Mouse (Mus musculus) left cerebral cortex, postnatal 4 days (tissue): ENCODE results near the gene Aebp1. TPM values are rescaled to one million over a fixed set of nuclear protein-coding genes. Genes with fewer than 3 reads are reported as not detected.

ENCODE experiments used
- DNase-seq: peaks from one replicate; pipeline ENCODE4 v3.0.0-alpha.2; 2022
- intact Hi-C: fragments of 180-260 bp; cut with DNase I; formaldehyde crosslinking; loops from one replicate; pipeline ENCODE4 v1.15.1; 2025
- total RNA-seq, 2 experiments: library from RNA; stranded (reverse); gene quantifications; 2 replicates each; pipeline ENCODE4 v1.2.3; 2021

Gene Aebp1
- total RNA-seq, 2 experiments from 2014 or later = 20.4 to 24.8 TPM

- DNase-seq = peak; percentile 59
- intact Hi-C loops = no loop called here
Measured at GRCm38 (mm10) chr11:5892151-5892591, 30.4 kb downstream of the Aebp1 start.

GRCm38 (mm10) chr11:5892810-5893368 lies 31.1 kb downstream of the Aebp1 start:
- DNase-seq = no peak
- intact Hi-C loops = no loop called here

- no peak for DNase-seq
- intact Hi-C loops = no loop called here
Measured at GRCm38 (mm10) chr11:5893807-5894206, 32.1 kb downstream of the Aebp1 start.

- no peak for DNase-seq
- intact Hi-C loops = no loop called here
Measured at GRCm38 (mm10) chr11:5897230-5897629, 35.5 kb downstream of the Aebp1 start.

GRCm38 (mm10) chr11:5897839-5898238 lies 36.1 kb downstream of the Aebp1 start:
- no peak for DNase-seq
- intact Hi-C loops = no loop called here

GRCm38 (mm10) chr11:5898531-5898930 lies 36.8 kb downstream of the Aebp1 start, which contains the start of gene Myl7:
Myl7 (minus strand) TSS chr11:5898782.
- intact Hi-C loops = no loop called here
- no peak for DNase-seq

- no peak for DNase-seq
- intact Hi-C loops = no loop called here
Measured at GRCm38 (mm10) chr11:5899286-5899685, 37.5 kb downstream of the Aebp1 start.

- intact Hi-C loops = no loop called here
- no peak for DNase-seq
Measured at GRCm38 (mm10) chr11:5901320-5901719, 39.6 kb downstream of the Aebp1 start.

- peak; percentile 71 for DNase-seq
- intact Hi-C loops = no loop called here
Measured at GRCm38 (mm10) chr11:5901950-5902349, 40.2 kb downstream of the Aebp1 start.

GRCm38 (mm10) chr11:5902390-5902789 lies 40.6 kb downstream of the Aebp1 start:
- intact Hi-C loops = no loop called here
- DNase-seq = no peak

- DNase-seq = no peak
- intact Hi-C loops = no loop called here
Measured at GRCm38 (mm10) chr11:5903844-5904243, 42.1 kb downstream of the Aebp1 start.

- intact Hi-C loops = no loop called here
- DNase-seq = no peak
Measured at GRCm38 (mm10) chr11:5904357-5904756, 42.6 kb downstream of the Aebp1 start.

GRCm38 (mm10) chr11:5904871-5905270 lies 43.1 kb downstream of the Aebp1 start:
- DNase-seq = no peak
- intact Hi-C loops = no loop called here

- DNase-seq = no peak
- intact Hi-C loops = no loop called here
Measured at GRCm38 (mm10) chr11:5905778-5906518, 44.2 kb downstream of the Aebp1 start.

GRCm38 (mm10) chr11:5907096-5907495 lies 45.3 kb downstream of the Aebp1 start:
- no peak for DNase-seq
- intact Hi-C loops = no loop called here

GRCm38 (mm10) chr11:5908642-5909041 lies 46.9 kb downstream of the Aebp1 start:
- intact Hi-C loops = no loop called here

GRCm38 (mm10) chr11:5912635-5913034 lies 50.9 kb downstream of the Aebp1 start:
- peak; percentile 63 for DNase-seq
- intact Hi-C loops = no loop called here

More at GRCm38 (mm10) chr11:5908642-5909041, 46.9 kb downstream of the Aebp1 start:
- no peak for DNase-seq

GRCm38 (mm10) chr11:5913256-5913655 lies 51.5 kb downstream of the Aebp1 start:
- intact Hi-C loops = no loop called here
- peak; percentile 40 for DNase-seq

GRCm38 (mm10) chr11:5913936-5914335 lies 52.2 kb downstream of the Aebp1 start:
- intact Hi-C loops = no loop called here
- no peak for DNase-seq

- intact Hi-C loops = no loop called here
- no peak for DNase-seq
Measured at GRCm38 (mm10) chr11:5914940-5915339, 53.2 kb downstream of the Aebp1 start.

- intact Hi-C loops = no loop called here
- DNase-seq = no peak
Measured at GRCm38 (mm10) chr11:5915429-5916177, 53.9 kb downstream of the Aebp1 start.

GRCm38 (mm10) chr11:5916178-5916548 lies 54.4 kb downstream of the Aebp1 start:
- intact Hi-C loops = no loop called here
- no peak for DNase-seq
